Mouse (Mus musculus) hindbrain, embryonic 16.5 days (tissue): Measurements from ENCODE around the gene Flt1. TPM values are rescaled to one million over a fixed set of nuclear protein-coding genes. Genes with fewer than 3 reads are reported as not detected.

Experiments used
- ATAC-seq: fragments of 200-750 bp; cut with Nextera tagmentation; 2 replicates; pipeline ENCODE4 v1.8.0; 2017; ENCODE audit warnings: moderate TSS enrichment, moderate library complexity
- H3K27ac ChIP-seq: fragments of 300-500 bp; sonication (generic); 2 replicates; pipeline ENCODE4 v1.5.1; 2014; ENCODE audit warnings: low read depth, mild to moderate bottlenecking, control low read depth, low read length, moderate library complexity
- H3K27me3 ChIP-seq: fragments of 300-500 bp; sonication (generic); replicated peaks from 2 replicates; pipeline ENCODE4 v1.6.1; 2014; ENCODE audit warnings: low read length; ENCODE audit not compliant: control insufficient read depth, insufficient read depth
- H3K36me3 ChIP-seq: fragments of 300-500 bp; sonication (generic); 2 replicates; pipeline ENCODE4 v1.6.1; 2014; ENCODE audit warnings: mild to moderate bottlenecking, low read length, moderate library complexity, mixed read lengths; ENCODE audit not compliant: control insufficient read depth, insufficient read depth
- H3K4me1 ChIP-seq: fragments of 300-500 bp; sonication (generic); 2 replicates; pipeline ENCODE4 v1.6.1; 2014; ENCODE audit warnings: low read depth, low read length; ENCODE audit not compliant: control insufficient read depth, insufficient read depth
- H3K4me2 ChIP-seq: fragments of 300-500 bp; sonication (generic); 2 replicates; pipeline ENCODE4 v1.6.1; 2014; ENCODE audit warnings: mild to moderate bottlenecking, low read length, control low read depth, moderate library complexity
- H3K4me3 ChIP-seq: fragments of 300-500 bp; sonication (generic); 2 replicates; pipeline ENCODE4 v1.5.1; 2014; ENCODE audit warnings: mild to moderate bottlenecking, low read length, control low read depth, moderate library complexity
- H3K9ac ChIP-seq: fragments of 300-500 bp; sonication (generic); 2 replicates; pipeline ENCODE4 v1.6.1; 2014; ENCODE audit warnings: low read depth, mild to moderate bottlenecking, control low read depth, low read length, moderate library complexity
- H3K9me3 ChIP-seq: fragments of 300-500 bp; sonication (generic); 2 replicates; pipeline ENCODE4 v1.6.1; 2014; ENCODE audit warnings: mild to moderate bottlenecking, low read length, moderate library complexity; ENCODE audit not compliant: control insufficient read depth
- WGBS: fragments of 180-500 bp; shearing (Covaris S2); extraction: QIAGEN DNeasy Blood & Tissue Kit; methylation state at CpG from one replicate; pipeline ENCODE4 v1.1.7; 2014; 5-methylcytosine and 5-hydroxymethylcytosine counted together
- polyA plus RNA-seq: library from polyadenylated mRNA; unstranded; fragments of >200 nt; fragmentation: Nextera tagmentation; extraction: Ambion mirVana; gene quantifications from 2 replicates; pipeline ENCODE4 v1.2.1, GENCODE M21; 2015

The Flt1 gene
- polyA plus RNA-seq, 1 experiment from 2014 or later: 15.1 TPM

DNA sequence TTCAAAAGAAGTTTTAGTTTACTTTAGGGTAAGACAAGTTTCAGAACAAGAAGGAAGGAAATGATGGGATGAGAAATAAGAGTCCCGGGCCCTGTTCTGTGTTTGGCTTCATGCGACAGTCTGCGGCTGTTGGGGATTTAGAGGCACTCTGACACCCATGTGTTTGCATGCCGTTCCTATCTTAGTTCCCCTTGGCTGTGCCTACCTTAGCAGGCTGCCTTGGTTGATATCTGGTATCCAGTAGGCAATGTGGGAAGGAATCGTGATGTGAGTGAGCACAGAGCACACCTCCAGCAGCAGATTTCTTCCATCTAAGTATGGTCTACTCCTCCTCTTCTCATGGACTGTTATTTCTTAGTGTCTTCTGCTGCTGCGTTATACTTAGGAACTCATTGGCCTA, 193.8 kb downstream of the Flt1 start:
- Histone ChIP-seq H3K4me1 (no peaks in the 10 kb centered on the region), H3K4me3 (no peak overlapping the region)
- WGBS: 93% methylated on average over 6 of the region's 6 CpGs

DNA sequence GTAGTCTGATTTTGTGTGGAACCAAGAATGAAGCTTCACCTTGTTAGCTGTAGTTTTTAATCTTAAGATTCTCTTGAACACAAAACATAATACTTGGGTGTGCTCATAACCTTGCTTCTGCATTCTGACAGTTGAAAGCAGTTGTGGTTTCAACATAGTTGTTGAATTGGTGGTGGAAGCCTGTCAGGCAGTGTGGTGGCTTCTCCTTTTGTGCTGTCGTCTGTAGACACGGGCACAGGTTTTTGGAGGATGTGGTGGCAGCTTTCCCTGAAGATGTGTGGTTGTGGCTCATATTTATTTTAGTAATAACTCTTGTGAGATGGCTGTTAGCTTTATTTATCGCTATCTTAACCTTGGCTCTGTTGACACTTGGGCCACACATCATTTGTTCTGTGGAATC, 198.0 kb downstream of the Flt1 start:
- Histone ChIP-seq H3K9ac (no peak overlapping the region), H3K27ac (no peak overlapping the region), H3K9me3 (no peaks in the 10 kb centered on the region), H3K4me2 (no peak overlapping the region), H3K4me3 (no peak overlapping the region), H3K4me1 (no peaks in the 10 kb centered on the region), H3K36me3 (no peaks in the 10 kb centered on the region; the same call in 1 of the 2 replicates), H3K27me3 (no peaks in the 10 kb centered on the region)
- WGBS: 98% methylated on average over 3 of the region's 3 CpGs
- ATAC-seq: no peak

More for the DNA sequence above, 193.8 kb downstream of the Flt1 start:
- no peaks in the 10 kb centered on the region for H3K36me3 ChIP-seq
- no peak overlapping the region for H3K27ac ChIP-seq
- H3K4me2 ChIP-seq: no peak overlapping the region
- H3K9ac ChIP-seq: no peak overlapping the region
- H3K27me3 ChIP-seq: no peaks in the 10 kb centered on the region
- no peak for ATAC-seq
- H3K9me3 ChIP-seq: no peaks in the 10 kb centered on the region

DNA sequence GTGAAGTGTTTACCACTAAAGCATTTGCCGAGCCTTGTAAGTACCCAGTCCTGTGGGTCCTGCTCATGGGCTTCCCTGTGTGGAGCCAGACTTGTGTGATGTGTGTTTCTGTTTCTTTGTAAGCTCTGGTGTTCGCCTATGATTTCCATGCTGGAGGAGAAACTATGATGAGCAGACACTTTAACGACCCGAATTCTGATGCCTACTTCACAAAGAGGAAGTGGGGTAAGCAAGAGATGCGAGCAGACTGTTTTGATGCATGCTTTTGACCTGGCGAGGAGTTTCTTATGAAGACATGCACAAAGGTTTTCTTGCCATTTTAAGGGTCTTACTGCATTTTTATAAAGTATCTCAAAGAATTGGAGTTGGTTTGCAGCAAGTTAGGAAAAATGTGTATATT, 198.8 kb downstream of the Flt1 start:
- H3K36me3 ChIP-seq: no peaks in the 10 kb centered on the region; the same call in 1 of the 2 replicates
- 93% methylated on average over 6 of the region's 6 CpGs for WGBS

More for the DNA sequence above, 198.8 kb downstream of the Flt1 start:
- no peaks in the 10 kb centered on the region for H3K4me1 ChIP-seq
- no peaks in the 10 kb centered on the region for H3K9me3 ChIP-seq
- no peaks in the 10 kb centered on the region for H3K27me3 ChIP-seq
- no peak overlapping the region for H3K27ac ChIP-seq
- no peak for ATAC-seq
- H3K4me3 ChIP-seq: no peak overlapping the region
- no peak overlapping the region for H3K4me2 ChIP-seq
- no peak overlapping the region for H3K9ac ChIP-seq

Other genes with a start within 250 kb of the Flt1 start
- gene Pomp, start 134.4 kb upstream of the Flt1 start, polyA plus RNA-seq: 482 and 537 TPM in 2 replicates
- 5.4 and 6.3 TPM in 2 replicates for gene Slc46a3, start 168.8 kb upstream of the Flt1 start, polyA plus RNA-seq
- 34.8 and 39.4 TPM in 2 replicates for gene Mtus2, start 231.3 kb upstream of the Flt1 start, polyA plus RNA-seq